Mouse (Mus musculus) ES-Bruce4 (cell line): ENCODE results near the gene Olfr401.

Source experiments
- CTCF ChIP-seq: IDR thresholded peaks from one replicate; pipeline ENCODE4 v1.8.1; 2011; ENCODE audit warnings: low read depth, low read length
- EP300 ChIP-seq: IDR thresholded peaks from 2 replicates; pipeline ENCODE4 v1.6.1; 2011; ENCODE audit warnings: low read depth, low read length; ENCODE audit not compliant: insufficient read depth
- POLR2A ChIP-seq: IDR thresholded peaks from one replicate; pipeline ENCODE4 v1.8.1; 2011; ENCODE audit warnings: low read length; ENCODE audit not compliant: insufficient read depth

- TF ChIP-seq POLR2A = no peak
- TF ChIP-seq CTCF = no peak
- no peak for TF ChIP-seq EP300
These were observed 32.4 kb downstream of the Olfr401 start for GRCm38 (mm10) chr11:74145866-74146265.
